Mouse (Mus musculus) retina, postnatal 7 days (tissue): ENCODE results near the gene Celsr1.

Experiments used
- DNase-seq: peaks from one replicate; pipeline ENCODE4 v3.0.0-alpha.2; 2012; ENCODE audit warnings: low read depth, low spot score

Celsr1 gene

DNA sequence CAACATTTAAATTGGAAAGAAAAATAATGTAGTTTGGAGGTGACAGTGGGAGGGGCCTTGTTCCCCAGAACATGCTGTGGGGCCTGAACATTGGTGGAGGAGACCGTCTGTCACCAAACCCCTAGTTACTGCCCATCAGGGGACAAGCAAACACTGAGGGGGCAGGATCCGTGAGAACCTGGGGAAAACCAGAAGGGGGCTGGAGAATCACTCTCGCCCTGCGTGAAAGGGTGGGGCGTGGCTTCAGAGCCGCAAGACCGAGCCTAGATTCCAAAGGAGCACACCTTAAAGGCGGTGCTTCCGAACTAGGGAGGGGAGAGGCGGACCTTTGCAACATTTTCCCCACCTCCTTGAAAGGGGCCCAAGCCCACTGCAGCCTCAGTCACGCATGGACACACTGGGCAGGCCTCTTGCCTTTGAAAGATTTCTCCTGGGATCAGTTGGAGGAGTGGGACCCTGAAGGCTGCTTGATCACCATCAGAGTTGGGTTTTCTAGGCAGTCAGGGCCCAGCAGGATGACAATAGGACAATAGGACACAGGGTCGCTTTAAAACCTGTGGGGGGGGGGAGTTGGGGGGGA lies 1.3 kb upstream of the Celsr1 start:
- DNase-seq: no peak

DNA sequence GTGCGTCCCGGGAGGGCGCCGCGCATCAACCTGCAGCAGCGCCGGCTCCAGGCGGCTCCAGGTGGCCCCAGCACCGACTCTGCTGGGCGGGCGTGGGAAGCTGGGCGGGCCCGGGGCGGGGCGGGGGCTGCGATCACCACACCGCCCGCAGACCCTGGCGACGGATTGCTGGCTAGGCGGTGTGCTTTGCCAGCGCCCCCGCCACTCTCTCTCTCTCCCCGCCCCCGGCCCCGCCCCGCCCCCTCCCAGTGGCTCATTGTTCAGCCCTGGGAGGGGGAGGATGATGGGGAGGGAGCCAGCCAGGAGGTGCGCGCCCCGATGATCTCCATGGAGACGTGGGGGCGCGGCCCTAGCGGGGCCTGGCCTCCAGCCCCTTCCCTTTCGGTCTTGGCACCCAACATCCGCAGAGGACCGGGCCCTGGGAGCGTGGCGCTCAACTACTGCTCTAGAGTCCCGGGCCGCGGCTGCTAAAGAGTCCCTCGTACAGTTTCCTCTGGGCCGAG lies 495 bp upstream of the Celsr1 start:
- DNase-seq: no peak

DNA sequence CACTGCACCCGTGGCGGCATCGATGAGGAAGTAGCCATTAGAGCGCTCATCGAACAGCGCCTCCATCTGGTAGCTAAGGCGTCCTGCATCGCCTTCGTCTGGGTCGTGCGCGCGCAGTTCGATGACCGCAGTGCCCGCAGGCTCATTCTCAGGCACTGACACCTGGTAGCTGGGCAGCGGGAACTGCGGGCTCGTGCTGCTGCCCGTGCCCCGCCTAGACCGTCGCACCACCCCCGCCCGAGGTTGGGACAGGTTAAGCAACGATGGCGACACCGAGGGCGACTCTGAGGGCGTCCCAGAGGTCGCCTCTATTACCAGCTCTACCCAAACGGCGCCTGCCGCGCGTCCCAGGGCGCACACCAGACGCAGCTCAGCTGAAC lies 776 bp downstream of the Celsr1 start:
- no peak for DNase-seq

DNA sequence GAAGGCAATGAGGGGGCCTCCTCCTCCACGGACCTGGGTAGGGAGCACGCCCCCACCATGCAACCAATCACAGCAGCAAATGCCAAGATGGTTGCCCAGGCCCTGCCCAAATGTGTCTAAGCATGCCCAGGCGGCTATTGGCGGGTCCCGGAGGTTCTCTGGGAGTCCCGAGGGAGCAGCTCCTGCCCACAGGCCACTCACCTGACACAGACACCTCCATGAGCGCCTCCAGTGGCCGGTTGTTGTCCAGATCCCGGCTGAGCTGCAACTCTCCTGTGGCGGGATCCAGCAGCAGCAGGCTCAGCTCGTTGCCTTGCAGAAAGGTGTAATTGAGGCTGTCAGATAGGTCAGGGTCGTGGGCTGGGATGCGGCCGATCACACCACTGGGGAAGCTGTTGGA lies 3.6 kb downstream of the Celsr1 start:
- no peak for DNase-seq

DNA sequence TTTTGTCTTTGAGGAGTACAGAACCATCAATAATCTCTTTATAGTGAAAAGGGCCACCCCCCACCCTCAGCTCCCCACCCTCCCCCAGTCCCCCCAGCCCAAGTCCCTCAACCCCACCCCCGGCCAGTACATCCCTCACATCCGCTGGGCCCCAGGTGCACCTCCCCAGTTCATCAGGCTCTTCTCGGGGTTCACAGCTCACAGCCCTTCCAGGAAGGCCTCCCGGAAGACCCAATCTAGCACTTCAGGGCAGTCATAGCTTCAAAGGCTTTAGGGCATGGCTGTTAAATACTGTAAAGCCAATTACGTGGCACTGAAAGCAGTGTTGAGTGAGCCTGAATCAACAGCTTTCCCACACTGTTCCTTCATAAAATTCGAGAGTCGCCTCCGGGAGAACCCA lies 5.7 kb downstream of the Celsr1 start:
- DNase-seq: no peak

DNA sequence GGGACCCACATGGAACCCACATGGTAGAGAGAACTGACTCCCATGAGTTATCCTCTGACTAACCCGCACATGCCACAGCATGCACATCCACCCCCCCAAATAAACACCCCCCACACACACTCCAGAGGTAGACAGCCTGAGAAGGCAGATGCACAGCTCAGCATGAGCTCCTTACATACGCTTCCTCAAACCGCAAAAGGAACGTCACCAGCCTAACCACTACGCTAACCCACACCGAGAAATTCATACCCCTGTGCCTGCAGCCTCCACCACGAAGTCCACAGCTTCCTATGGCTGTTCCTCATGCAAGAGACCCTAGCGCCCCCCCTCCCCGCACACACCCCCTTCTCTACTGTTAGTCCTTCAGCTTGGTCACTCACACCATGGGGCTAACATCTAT lies 11.6 kb downstream of the Celsr1 start:
- no peak for DNase-seq

DNA sequence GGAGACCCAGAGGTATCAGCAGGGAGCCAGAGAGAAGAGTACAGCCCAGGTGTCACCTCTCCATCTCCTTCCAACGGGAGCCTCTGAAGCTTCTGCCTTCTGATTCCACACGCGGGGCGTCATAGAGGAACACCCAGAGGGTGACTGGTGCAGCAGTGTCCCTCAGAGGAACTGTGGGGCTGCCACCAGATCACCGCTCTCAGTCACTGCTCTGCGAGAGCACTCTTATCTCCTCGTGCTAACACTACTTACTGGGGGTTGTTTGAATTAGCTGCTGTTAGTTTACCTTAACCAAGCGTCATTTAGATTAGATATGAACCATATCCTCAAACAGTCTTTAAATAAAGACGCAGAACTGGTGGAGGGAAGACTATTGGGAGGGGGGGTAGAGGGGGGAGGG lies 12.3 kb downstream of the Celsr1 start:
- DNase-seq: no peak

DNA sequence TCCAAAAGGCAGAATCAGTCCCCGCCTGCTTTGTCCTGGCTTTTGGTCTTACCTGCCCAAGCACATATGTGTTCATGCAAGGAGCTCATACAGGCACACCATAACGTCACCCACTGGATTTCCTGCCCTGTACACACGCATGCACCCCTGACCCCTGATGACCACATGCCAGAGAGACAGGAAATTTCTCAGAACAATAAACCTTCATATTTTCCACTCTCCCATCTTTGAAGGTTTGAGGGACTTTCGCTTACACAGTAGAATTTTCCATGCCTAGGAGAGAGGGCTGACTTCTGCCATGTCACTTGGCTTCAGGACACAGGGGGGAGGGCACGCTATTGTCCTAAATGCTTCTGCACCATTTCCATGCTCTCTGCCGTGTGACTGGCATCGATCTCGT lies 13.6 kb downstream of the Celsr1 start:
- no peak for DNase-seq

DNA sequence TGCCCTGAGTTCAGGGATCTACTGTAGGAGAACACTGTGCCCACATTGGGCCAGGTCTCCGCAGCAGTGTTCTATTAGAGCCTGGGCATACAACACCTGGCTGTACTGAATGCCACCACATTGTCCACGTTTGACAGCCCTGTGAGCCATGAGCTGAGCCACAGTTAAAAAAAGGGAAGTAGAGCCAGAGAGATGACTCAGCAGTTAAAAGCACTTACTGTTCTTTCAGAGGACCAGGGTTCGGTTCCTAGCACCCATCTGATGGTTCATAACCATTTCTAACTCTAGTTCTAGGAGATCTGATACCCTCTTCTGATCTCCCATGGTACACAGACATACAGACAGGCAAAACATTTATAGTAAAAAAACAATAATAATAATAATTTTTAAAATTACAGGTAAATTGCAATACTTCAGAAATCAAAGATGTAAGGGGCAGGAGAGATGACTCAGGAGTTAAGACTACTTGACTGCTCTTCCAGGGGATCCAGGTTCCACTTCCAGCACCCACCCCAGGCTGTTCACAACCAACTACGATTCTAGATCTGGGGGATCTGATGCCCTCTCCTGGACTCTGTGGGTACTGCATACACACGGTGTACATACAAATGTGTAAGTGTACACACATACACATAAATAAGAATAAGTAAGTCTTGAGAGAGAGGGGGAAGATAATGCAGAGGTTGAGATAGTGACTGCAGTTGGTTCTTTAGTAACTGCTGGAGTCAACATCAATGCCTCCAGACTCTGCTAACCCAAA lies 14.6 kb downstream of the Celsr1 start:
- no peak for DNase-seq

DNA sequence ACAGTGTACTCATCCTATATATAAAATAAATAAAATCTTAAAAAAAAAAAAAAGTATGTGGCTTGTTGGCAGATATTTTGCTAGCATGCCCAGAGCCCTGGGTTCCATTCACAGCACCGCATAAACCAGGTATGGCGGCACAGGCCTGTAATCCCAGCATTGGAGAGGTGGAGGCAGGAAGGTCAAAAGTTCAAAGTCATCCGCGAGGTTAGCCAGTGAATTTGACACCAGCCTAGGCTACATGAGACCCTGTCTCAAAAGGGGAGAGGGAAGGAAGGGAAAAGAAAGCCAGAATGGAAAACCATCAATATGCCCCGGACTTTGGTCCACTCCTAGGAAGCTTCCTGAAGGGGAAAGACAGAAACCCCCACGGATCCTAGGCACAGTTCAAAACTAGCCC lies 16.2 kb downstream of the Celsr1 start:
- DNase-seq: no peak

DNA sequence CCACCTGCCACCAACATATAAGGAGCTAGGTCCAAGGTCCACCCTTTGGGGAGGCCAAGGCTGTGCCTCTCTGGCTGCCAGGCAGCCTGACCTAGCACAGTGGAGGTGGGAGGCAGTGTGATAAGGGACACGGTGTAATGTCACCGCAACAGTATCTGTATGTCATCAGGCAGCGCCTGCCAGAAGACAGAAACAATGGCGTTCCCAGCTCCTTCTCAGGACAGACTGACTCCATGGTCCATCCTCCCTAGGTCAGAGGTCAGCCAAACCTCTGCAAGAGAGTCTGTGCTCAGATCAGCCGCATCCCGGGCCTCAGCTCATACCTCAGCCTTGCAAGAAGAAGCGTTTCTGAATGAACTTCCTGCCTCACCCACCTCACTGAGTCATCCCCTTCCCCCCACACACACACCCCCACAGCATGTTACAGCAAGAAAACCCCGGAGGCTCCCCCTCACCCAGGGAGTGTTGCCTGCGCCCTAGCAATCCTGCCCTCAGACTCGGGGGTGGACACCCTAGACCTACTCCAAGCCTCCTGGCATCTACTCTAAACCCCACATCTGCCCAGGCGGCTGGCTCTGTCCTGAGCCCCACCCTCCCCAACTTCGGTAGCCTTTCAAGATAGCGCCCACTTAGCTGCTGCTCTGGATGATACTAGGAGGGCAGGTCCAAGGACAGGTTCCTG lies 17.6 kb downstream of the Celsr1 start:
- DNase-seq: no peak

DNA sequence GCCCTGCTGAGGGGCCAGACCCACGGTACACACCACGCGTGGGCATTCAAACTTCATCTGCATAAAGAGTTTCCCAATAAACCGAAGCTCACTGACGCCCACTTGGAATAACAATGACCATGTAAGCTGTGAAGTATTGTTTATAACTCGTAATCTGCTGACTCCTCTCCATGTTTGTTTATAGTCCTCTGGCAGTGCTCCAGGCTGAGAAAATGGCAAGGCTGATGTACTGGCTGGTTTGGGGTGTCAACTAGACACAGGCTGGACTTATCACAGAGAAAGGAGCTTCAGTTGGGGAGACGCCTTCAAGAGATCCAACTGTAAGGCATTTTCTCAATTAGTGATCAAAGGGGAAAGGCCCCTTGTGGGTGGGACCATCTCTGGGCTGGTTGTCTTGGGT lies 18.6 kb downstream of the Celsr1 start:
- no peak for DNase-seq

DNA sequence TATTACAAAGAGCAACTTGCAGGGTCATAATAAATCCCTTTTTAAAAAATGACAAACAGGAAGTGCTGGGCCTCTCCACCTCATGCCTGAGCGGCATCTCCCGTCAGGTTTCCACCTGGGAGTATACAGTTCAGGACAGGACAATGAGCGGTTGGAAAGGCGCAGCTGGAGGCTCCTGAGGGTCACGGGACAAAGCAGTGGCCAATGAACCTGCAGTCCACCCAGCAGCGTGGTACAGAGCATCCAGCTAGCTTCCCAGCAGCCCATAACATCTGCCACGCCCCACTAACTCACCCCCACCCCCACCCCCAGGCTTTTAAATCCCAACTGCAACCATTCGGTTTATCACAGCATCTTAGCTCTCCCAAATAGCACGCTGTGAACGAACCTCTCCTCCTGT lies 19.9 kb downstream of the Celsr1 start:
- no peak for DNase-seq

DNA sequence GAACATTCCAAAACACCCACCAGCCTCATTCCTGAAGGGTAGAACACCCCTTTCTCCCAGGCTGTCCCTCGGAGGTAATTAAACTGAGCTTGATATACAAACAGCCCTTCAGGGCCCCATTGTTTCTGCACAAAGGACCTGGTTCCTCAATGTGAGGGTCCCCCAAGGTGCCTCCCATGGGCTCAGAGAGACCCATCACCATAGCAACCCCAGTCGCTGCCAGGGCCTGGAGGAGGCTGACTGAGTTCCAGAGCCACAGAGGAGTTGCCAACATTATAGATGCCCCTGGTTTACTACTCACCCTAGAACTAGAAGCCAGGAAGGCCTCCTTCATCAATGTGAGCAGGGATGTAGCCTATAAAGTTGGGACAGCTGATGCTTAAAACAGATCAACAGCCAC lies 20.4 kb downstream of the Celsr1 start:
- no peak for DNase-seq

DNA sequence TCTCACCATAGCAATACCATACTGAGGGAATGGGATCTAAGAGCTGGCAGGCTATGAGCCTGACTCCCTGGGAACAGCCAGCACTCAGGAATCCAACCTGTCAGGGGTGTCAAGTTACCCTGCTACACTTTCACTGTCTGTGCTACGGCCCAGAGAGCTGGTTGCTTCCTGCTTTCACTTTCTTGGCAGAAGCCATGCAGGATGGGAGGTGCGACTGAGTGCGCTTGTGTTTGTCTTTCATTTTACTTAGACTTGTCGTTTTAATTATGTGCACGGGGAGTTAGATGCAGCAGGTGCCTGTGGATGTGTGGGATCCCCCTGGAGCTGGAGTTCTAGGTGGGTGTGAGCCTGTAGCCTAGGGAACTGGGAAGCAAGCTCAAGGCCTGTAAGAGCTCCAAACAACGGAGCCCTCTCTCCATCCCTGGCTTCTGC lies 25.9 kb downstream of the Celsr1 start:
- no peak for DNase-seq

DNA sequence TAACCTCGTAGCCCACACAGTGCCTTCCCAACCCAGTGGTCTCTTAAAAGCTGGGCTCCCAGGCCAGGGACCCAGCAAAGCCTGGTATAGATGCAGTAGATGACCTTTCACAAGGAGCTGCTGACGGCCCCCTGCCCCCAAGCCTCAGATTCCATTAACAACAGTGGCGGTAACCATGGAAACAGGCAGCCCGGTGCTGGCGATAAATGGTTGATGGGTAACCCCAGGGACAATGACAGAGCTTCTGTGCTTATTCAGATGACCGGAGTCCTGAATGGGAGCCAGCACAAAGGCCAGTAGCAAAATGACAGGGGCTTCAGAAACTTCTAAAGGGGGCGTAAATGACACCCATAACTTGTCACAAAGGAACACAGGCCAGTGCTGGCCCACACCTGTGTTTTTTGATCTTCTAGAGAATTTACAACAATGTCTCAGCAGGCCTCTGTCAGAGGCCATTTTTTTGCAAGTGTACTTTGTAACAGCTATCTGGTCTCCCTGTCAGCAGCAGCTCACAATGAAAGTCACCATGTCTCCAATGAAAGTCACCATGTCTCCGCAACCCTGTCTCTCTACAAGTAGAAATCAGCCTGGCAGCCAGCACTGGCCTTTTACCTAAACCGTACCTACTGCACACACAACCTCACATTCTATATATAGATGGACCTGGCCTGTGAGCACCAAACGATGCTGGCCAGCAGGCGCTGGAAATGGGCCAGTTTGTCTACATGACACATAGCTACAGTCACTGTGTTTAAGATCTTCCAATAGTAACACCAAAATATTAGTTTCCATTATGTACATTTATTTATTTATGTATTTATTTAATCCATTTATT lies 27.7 kb downstream of the Celsr1 start:
- no peak for DNase-seq

DNA sequence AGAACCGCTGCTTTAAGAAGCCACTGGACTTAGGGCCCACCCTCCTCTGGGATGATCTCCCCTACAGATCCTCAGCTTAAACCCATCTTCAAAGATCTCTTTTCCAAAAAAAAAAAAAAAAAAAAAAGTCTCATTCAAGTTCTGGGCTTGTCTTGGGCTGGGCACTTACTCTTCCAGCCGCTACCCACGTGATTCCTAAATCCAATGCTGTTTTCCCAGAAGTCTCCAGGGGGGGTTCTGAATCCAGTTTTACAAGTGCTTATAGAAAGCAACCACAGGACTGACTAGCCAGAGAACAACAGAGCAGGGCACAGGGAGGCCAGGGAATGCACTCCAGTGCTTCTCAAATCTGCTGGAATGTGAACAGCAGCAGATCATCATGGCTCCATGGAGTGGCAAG lies 29.5 kb downstream of the Celsr1 start:
- DNase-seq: no peak

DNA sequence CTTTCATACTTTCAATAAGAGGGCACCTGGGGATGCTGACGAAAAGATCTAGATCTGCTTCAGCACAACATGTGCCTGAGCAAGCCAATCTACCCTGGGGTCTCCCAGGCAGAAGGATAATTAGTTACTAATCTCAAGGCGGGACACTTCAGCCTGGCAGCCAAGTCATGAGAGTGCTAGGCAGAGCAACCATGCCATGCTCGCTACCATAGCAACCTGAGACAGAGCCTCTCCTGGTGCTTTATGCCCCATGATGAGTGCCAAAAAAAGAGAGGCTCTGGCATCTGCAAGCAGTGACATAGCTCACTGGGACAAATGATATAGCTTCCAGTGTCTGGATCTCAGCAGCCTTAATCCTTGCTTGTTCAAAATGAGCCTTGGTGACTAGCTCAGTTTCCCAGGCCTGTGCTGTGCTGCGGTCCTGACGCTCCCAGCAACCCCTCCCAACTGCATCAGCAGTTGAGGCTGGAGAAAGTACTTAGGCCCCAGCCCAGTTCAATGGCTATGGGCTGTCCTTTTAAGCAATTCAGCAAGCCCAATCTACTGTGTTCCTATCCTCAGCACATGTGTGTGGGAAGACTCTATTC lies 32.8 kb downstream of the Celsr1 start:
- no peak for DNase-seq

DNA sequence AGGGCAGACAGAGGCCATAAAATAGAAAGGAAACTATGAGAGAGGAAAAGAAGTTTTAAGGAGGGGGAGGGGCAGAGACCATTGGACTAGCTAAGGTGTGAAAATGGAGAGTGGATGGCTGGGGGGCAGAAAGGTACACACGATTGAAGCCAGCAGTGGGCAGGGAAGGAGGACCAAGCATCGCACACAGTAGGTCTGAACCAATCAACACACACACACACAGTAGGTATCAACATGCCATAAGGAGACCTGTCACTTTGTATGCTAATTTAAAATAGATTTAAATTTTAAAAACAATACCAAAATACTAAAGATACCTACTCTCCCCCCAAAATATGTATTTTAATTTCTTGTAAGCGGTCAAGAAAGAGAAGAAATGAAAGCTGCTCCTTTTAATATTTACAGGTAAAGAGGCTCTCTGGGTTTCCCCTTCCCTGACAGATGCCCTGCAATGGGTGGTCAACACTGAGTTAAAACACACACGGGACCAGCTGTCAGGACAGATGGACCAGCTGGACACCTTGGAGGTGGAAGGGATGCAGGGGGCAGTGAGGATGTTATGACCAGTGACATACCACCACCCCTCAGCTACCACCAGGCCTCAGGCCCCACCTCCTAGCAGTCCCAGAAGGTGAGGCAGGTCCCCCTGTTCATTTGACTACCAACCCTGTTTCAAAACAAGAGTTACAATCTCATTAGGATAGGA lies 34.9 kb downstream of the Celsr1 start:
- DNase-seq: no peak

DNA sequence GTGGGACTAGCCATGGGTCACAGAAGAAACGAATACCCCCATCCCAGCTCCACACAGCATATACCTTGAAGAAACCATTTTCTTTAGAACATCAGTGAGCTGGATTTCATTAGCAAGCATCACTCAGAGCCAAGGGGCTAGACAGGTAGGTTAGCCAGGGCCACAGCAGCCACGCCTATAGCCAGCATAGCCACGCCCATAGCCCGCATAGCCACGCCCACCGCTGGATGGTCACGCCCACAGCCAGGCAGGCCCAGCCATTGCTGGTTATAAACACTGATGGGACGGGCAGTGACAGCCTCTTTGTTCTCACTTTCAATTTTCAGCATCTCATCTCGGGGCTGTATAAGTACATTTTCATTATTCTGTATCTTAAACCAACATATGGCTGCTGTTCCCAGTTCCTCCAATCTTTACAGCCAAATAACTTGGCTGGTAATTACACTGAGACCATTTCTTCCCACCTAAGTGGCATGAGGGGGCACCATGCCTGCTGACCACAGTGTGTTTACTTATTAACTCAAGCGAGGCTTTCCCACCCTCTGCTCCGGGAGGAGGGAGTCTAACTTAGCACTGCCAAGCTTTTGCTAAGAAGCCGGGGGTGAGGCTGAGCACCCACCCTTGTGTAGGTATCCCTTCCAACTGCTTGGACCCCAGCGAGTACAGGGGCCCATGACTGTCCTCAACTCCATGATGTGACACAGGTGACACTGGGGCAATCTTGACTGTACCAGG lies 37.4 kb downstream of the Celsr1 start:
- no peak for DNase-seq
